Mouse (Mus musculus) lung, postnatal 0 days (tissue): Measurements from ENCODE around the gene Copb1. TPM values are rescaled to one million over a fixed set of nuclear protein-coding genes. Genes with fewer than 3 reads are reported as not detected.

Experiments used
- ATAC-seq: fragments of 200-750 bp; cut with Nextera tagmentation; 2 replicates; pipeline ENCODE4 v1.8.0; 2017; ENCODE audit warnings: moderate library complexity
- DNase-seq: peaks from one replicate; pipeline ENCODE4 v3.0.0-alpha.2; 2016; ENCODE audit warnings: low spot score
- H3K27ac ChIP-seq: fragments of 300-500 bp; sonication (generic); 2 replicates; pipeline ENCODE4 v1.5.1; 2014; ENCODE audit warnings: antibody characterized with exemption, mild to moderate bottlenecking, low read length, mixed read lengths
- H3K27me3 ChIP-seq: fragments of 300-500 bp; sonication (generic); replicated peaks from 2 replicates; pipeline ENCODE4 v1.6.1; 2014; ENCODE audit warnings: low read length, mixed read lengths; ENCODE audit not compliant: insufficient read depth
- H3K36me3 ChIP-seq: fragments of 300-500 bp; sonication (generic); 2 replicates; pipeline ENCODE4 v1.6.1; 2014; ENCODE audit warnings: low read length, mixed read lengths; ENCODE audit not compliant: insufficient read depth
- H3K4me1 ChIP-seq: fragments of 300-500 bp; sonication (generic); 2 replicates; pipeline ENCODE4 v1.6.1; 2014; ENCODE audit warnings: antibody characterized with exemption, low read depth, low read length, mixed read lengths; ENCODE audit not compliant: insufficient read depth
- H3K4me2 ChIP-seq: fragments of 300-500 bp; sonication (generic); replicated peaks from 2 replicates; pipeline ENCODE4 v1.6.1; 2014; ENCODE audit warnings: low read depth, mild to moderate bottlenecking, low read length, moderate library complexity, mixed read lengths
- H3K4me3 ChIP-seq: fragments of 300-500 bp; sonication (generic); 2 replicates; pipeline ENCODE4 v1.5.1; 2014; ENCODE audit warnings: low read depth, low read length
- H3K9ac ChIP-seq: fragments of 300-500 bp; sonication (generic); replicated peaks from 2 replicates; pipeline ENCODE4 v1.6.1; 2014; ENCODE audit warnings: low read depth, mild to moderate bottlenecking
- H3K9me3 ChIP-seq: fragments of 300-500 bp; sonication (generic); 2 replicates; pipeline ENCODE4 v1.6.1; 2016; ENCODE audit warnings: low read length, mixed read lengths
- CTCF ChIP-seq: IDR thresholded peaks from 2 replicates; pipeline ENCODE4 v1.5.1; 2016; ENCODE audit warnings: antibody characterized with exemption, mild to moderate bottlenecking
- EP300 ChIP-seq: IDR thresholded peaks from 2 replicates; pipeline ENCODE4 v1.6.1; 2016; ENCODE audit warnings: antibody characterized with exemption, mild to moderate bottlenecking, control low read depth
- WGBS: fragments of 180-500 bp; shearing (Covaris S2); extraction: QIAGEN DNeasy Blood & Tissue Kit; methylation state at CpG from one replicate; pipeline ENCODE4 v1.1.7; 2014; 5-methylcytosine and 5-hydroxymethylcytosine counted together
- polyA plus RNA-seq: library from polyadenylated mRNA; unstranded; fragments of >200 nt; fragmentation: Nextera tagmentation; extraction: Ambion mirVana; gene quantifications from 2 replicates; pipeline ENCODE4 v1.2.1, GENCODE M21; 2015

Gene Copb1
- polyA plus RNA-seq, 1 experiment from 2014 or later: 75.1 TPM

DNA sequence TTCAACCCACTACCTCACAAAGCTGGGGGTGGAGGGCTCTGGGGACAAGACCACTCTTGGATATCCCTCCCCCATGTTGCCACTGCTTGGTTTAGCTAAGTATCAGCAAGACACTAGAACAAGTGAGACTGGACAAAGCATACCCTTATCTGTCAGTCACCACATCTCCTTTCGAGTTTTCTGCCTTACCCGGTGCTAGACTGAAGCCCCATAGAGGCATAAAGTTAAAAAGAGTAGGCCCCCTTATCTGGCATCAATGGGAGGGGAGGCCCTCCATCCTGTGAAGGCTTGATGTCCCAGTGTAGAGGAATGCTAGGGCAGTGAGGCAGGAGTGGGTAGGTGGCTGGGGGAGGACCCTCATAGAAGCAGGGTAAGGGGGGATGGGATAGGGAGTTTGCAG, 77.9 kb downstream of the Copb1 start:
- Histone ChIP-seq H3K36me3 (no peaks in the 10 kb centered on the region), H3K4me1 (peaks cover 2% of the 10 kb centered on the region; the same call in 1 of the 2 replicates), H3K27me3 (no peaks in the 10 kb centered on the region), H3K9me3 (no peaks in the 10 kb centered on the region), H3K9ac (no peak overlapping the region), H3K27ac (no peak overlapping the region), H3K4me3 (no peak overlapping the region), H3K4me2 (no peak overlapping the region)
- 61% methylated on average over 2 of the region's 2 CpGs for WGBS
- DNase-seq (no peak), ATAC-seq (no peak)
- TF ChIP-seq CTCF (no peak), EP300 (no peak)

- H3K9me3 ChIP-seq: no peaks in the 10 kb centered on the region
- H3K4me1 ChIP-seq: peaks cover 8% of the 10 kb centered on the region; the same call in 1 of the 2 replicates
- no peak overlapping the region for H3K9ac ChIP-seq
- TF ChIP-seq CTCF: no peak
- peak; percentile 89 for TF ChIP-seq EP300
- peak overlapping the region; percentile 87 for H3K27ac ChIP-seq
- no peaks in the 10 kb centered on the region for H3K27me3 ChIP-seq
- WGBS: 25% methylated on average over 8 of the region's 8 CpGs
- peak; percentile 84 for ATAC-seq
- no peak overlapping the region for H3K4me3 ChIP-seq
- DNase-seq: peak; percentile 73
- H3K4me2 ChIP-seq: no peak overlapping the region
- no peaks in the 10 kb centered on the region for H3K36me3 ChIP-seq
Measured at GRCm38 (mm10) chr7:114171354-114172097, 83.0 kb downstream of the Copb1 start.

- no peaks in the 10 kb centered on the region for H3K36me3 ChIP-seq
- TF ChIP-seq EP300: peak; percentile 49
- TF ChIP-seq CTCF: no peak
- peaks cover 8% of the 10 kb centered on the region; the same call in 1 of the 2 replicates for H3K4me1 ChIP-seq
- H3K27me3 ChIP-seq: no peaks in the 10 kb centered on the region
- H3K27ac ChIP-seq: peak overlapping the region; percentile 51; the same call in 1 of the 2 replicates
- ATAC-seq (peak; percentile 71), DNase-seq (peak; percentile 76)
- no peak overlapping the region for H3K4me2 ChIP-seq
- H3K4me3 ChIP-seq: no peak overlapping the region
- H3K9ac ChIP-seq: no peak overlapping the region
- no peaks in the 10 kb centered on the region for H3K9me3 ChIP-seq
- 60% methylated on average over 4 of the region's 4 CpGs for WGBS
Measured at GRCm38 (mm10) chr7:114169996-114170395, 84.5 kb downstream of the Copb1 start.

DNA sequence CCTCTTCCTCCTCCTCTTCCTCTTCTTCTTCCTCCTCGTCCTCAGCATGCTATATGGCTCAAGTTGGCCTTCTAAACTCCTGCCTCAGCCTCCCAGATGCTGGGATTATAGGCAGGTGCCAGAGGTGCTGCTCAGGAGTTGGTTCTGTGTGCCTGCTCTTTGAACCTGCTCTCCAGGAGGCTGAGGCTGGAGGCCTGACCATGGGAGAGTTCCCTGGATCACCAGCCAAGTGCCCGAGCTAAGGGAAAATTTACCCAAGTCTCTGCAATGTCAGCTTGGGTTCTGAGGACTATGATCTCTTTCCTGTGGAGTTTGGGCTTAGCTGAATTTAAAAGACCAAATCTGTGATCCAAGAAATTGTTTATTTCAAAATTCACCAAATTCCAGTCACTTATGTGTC, 85.1 kb downstream of the Copb1 start:
- no peaks in the 10 kb centered on the region for H3K27me3 ChIP-seq
- H3K27ac ChIP-seq: 0 out of 2 replicates have a peak overlapping the region, but pooled peaks have one; percentile 51
- WGBS: 64% methylated on average over 2 of the region's 2 CpGs
- DNase-seq: no peak
- H3K4me1 ChIP-seq: peaks cover 8% of the 10 kb centered on the region; the same call in 1 of the 2 replicates
- no peak for ATAC-seq
- no peaks in the 10 kb centered on the region for H3K36me3 ChIP-seq
- H3K4me3 ChIP-seq: no peak overlapping the region
- H3K4me2 ChIP-seq: no peak overlapping the region
- H3K9ac ChIP-seq: no peak overlapping the region
- no peak for TF ChIP-seq CTCF
- H3K9me3 ChIP-seq: no peaks in the 10 kb centered on the region

Other genes with a start within 250 kb of the Copb1 start
- 77.7 and 83.6 TPM in 2 replicates for gene Rras2, start 136.9 kb downstream of the Copb1 start, polyA plus RNA-seq
- gene Psma1, start 21.4 kb upstream of the Copb1 start, polyA plus RNA-seq: 243 and 245 TPM in 2 replicates
- 2.7 and 3.0 TPM in 2 replicates for gene Pde3b, start 160.6 kb upstream of the Copb1 start, polyA plus RNA-seq